Mouse (Mus musculus) embryonic stem cell, embryonic (primary cell): ENCODE measurements around the gene Olfr1097.

ENCODE experiments used
- CTCF ChIA-PET, 4 experiments: fragments of 300-600 bp in 2 of 4; fragments of 350-600 bp in 2 of 4; sonication (Branson Sonifier 250); formaldehyde crosslinking; loops; one replicate each; lab custom pipeline; 2022; ENCODE audit warnings: inconsistent platforms in 2 of 4; lab: Charles Lee
- POLR2A ChIA-PET, 4 experiments: fragments of 300-600 bp in 2 of 4; fragments of 350-600 bp in 2 of 4; sonication (Branson Sonifier 250); formaldehyde crosslinking; loops; one replicate each; lab custom pipeline; 2022; ENCODE audit warnings: antibody characterized with exemption in 4 of 4, inconsistent platforms in 1 of 4; lab: Charles Lee

Gene Olfr1097

DNA sequence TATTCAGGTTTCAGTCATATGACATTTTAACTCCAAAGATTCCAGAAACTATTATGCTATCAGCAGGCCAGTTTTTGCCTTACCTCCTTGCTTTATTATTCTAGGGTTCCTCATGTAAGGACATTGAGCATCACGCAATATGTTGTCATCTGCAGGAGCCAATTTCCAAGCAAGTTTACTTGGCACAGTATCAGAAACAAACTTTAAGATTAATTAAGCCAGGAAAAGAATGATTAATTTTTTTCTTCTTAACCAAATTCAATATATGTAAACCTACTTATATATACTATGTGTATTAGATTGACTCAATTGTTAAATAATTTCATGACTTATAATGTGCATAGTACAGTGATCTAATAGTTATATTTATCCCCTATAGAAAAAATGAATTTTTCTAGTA is at the start of gene Olfr1097:
Gene Olfr1097 (minus strand): TSS at position 101 of the 400 bp plus-strand sequence.
- CTCF ChIA-PET = no interaction called here
- POLR2A ChIA-PET = no interaction called here

DNA sequence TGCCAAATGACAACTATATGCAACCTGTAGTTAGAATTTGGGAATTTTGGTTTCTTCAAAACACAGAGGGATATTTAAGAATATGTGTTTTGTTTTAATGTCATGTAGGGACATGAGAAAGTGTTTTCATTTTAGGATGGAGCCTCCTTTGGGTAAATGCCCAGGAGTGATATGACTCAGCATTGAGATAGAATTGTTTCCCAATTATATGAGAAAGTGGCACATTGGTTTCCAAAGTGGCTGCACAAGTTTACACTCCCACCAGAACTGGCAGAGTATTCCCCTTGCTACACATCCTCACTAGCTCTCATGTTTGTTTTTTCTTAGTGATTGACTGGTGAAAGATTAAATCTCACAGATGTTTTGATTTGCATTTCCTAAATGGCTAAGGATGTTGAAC is 34.5 kb upstream of the Olfr1097 start:
- ChIA-PET CTCF (no interaction called here), POLR2A (no interaction called here)

- ChIA-PET POLR2A (no interaction called here), CTCF (no interaction called here)
Measured at GRCm38 (mm10) chr2:86924445-86924844, 32.4 kb upstream of the Olfr1097 start, which contains the start of gene Olfr1098. Gene Olfr1098 (minus strand): TSS chr2:86924545.

- CTCF ChIA-PET = no interaction called here
- POLR2A ChIA-PET = no interaction called here
Measured at GRCm38 (mm10) chr2:86905647-86906046, 13.6 kb upstream of the Olfr1097 start.

- POLR2A ChIA-PET = no interaction called here
Measured at GRCm38 (mm10) chr2:86874702-86875101, 17.3 kb downstream of the Olfr1097 start, which contains the start of gene Gm13723. Gene Gm13723 (minus strand): TSS chr2:86874802.

DNA sequence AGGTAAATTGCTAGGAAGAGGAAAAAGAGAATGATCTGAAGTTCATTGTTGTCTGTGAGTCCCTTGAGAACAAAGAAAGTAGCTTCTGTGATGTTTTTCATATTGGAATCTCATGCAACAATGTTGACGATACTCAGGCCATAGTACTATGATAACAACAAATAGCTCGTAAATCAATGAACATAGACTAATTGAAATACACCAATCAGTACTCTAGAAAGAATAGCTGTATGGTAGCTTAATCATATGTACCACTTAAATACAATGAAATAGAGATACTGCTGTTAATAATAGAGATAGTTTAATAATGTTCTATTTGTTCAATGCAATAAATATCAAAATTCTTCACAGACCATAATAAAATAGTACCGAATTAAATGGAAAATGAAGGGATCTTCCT is 40.4 kb downstream of the Olfr1097 start, which contains the start of gene Olfr1095:
Gene Olfr1095 (minus strand): TSS at position 101 of the 400 bp plus-strand sequence.
- ChIA-PET POLR2A (no interaction called here), CTCF (interaction anchor here in 1 of 4 experiments (0.5 kb wide), 1 partner anchor 105 kb away, joined by 3 read pairs; no protein-coding TSS in a partner anchor)

More at GRCm38 (mm10) chr2:86874702-86875101, 17.3 kb downstream of the Olfr1097 start, which contains the start of gene Gm13723:
- CTCF ChIA-PET = no interaction called here
